Mouse (Mus musculus) natural killer cell, adult 2 months (primary cell): ENCODE data around the gene Dse.
"Not testable (repeated sequence)": the region's sequence is repeated elsewhere in the genome, so short reads cannot be mapped to it uniquely, and the experiment has no call there.

ENCODE experiments used
- DNase-seq, 2 experiments: peaks; one replicate each; pipeline ENCODE4 v3.0.0; 2022; ENCODE audit warnings: low spot score in 2 of 2

The Dse gene

DNA sequence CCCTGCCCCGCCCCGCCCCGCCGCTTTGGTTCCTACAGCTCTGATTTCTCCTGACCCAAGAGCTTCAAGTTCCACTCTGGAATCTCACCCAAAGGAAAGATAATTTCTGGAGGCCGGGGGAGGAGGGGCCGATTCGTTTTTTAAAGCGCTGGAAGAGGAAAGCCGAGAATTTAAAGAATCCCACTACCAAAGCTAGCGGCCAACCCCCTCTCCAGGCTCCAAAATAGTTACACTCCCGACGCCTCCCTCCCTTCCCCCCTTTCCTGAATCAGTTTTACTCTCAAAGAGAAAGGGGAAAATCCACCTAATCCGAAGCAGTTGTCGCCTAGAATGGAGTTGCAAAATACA, at the start of gene Dse:
Gene Dse, minus strand, starts transcription at position 213 of the 348 bp plus-strand sequence.
- no peak for DNase-seq

DNA sequence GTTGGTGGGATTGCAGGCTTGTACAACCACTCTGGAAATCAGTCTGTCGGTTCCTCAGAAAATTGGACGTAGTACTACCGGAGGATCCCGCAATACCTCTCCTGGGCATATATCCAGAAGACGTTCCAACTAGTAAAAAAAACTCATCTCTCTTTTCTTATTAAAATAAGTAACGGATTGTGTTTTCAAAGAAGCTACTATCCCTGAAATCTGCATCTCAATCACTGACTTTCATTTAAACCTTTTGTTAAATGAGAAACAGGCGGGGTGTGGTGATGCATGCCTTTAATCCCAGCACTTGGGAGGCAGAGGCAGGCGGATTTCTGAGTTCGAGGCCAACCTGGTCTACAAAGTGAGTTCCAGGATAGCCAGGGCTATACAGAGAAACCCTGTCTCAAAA, 45.3 kb upstream of the Dse start:
- not testable (repeated sequence) for DNase-seq

DNA sequence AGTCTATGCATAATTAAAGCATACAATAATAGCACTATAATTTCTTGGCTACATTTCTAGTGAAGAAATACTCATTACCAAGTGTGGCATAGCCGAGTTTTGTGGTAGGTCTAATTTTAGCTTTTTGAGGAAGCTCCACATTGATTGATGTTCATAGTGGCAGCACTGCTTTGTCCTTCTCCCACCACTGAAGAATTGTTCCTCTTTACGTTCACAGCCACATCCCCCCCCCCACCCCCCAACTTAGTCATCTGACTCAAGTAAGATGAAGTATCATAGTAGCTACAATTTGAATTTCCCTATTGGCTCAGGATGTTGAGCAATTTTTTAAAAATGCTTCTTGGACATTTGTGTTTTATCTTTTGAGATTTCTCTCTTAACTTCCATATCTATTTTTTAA, 42.1 kb upstream of the Dse start:
- DNase-seq, result no peak

DNA sequence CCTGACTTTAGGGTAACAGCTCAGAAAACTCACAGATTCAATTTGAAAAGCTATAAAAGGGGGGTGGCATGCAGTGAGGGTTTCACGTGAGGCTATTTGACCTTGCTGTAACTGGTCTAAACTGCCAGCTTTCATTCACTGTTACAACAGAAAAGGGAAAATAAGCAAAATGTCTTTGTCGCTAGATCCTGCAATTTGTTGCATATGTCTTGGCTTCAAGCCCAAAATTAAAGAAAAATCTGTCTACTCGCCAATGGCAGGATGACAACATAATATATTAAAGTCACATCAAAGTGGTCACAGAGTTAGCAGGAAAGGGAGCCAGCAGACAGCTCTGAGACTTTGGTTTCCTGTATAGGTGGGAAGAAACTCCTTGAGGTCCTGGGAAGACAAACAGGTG, 40.2 kb upstream of the Dse start:
- DNase-seq, result no peak

DNA sequence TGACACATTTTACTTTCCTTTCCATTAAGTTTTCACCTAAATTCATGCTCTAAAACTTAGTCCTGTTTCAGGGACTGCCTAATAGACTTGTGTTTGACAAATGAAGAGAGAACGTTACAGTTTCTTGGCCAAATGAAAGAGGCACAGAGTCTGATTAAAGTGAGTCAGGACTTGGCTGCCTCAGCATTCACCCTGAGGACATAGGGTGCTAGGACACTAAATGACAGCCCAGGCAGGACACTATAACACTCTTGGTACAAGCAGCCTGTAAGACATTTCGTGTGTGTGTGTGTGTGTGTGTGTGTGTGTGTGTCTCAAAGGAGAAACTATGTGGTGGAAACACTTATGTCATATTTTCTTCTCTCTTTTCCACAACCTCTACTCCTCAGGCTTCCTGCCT, 38.6 kb upstream of the Dse start:
- no peak for DNase-seq

DNA sequence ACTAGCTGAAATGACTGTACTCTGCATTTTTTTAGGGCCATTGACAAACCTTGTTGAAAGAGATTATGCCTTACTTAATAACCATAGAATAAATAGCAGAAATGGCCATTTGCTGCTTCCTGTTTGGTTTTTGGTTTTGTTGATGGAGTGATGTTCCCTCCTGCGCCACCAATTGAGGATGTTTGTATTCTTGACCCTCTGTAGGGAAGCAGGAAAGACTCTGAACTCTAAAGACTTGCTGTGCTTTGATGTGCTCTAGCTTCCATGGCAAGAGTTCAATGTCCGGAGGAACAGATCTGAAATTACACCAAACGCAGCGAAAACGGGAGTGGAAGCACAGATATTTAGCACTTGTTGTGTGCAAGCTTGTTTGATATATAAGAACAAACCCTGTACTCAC, 37.2 kb upstream of the Dse start:
- no peak for DNase-seq

DNA sequence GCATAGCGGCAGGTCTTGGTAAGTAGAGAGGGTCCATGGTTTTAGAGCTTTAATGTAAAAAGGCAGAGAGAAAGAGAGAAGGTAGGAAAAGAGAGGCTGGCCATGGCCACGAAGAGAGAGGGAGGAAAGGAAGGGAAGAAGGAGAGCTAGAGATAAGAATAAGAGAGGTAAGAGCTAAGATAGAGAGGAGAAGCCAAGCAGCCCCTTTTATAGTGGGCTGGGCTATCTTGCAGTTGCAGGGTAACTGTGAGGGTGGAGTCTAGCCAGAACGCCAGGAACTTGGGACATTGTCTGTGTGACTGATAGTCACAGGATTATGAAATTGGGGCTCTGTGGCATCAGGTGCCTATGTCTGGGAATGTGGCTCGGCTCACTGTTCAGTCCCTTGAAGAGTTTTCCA, 31.0 kb upstream of the Dse start:
- no peak for DNase-seq

DNA sequence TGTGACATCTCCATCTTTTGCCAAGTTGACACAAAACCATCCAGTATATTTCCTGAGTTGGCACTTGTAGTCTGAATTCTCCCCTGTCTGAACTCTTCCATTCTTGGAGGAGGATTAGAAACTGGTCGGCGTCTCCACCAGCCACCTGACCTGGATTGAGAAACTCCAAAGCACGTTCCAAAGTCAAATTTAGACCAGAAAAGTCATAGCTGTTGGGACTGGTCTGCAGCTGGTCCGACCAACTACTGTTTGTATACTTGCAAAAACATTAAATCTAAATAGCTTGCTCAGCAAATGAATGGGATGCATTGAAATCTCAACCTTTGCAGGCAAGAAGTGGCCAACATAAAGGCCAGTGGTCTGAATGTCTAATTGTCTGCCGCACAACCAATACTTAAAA, 29.1 kb upstream of the Dse start:
- DNase-seq, result no peak

DNA sequence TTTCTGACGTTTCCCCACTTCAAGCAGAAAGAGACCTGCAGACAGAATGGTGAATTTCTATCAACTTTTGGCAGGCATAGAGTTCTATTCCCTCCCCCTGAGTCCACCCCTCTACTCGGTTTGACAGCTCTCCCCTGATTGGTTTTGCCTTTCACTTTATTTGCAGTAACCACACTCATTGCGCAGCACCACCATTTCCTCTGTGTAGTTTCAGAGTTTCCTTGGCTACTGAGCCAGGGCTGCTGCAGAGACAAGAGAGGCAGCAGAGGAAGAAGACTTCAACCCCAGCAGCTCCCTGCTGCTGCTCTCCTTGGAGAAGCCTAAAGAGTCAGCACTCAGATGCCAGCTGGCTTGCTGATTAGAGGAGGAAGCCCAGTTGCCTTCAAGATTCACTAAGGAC, 27.9 kb upstream of the Dse start:
- DNase-seq, result no peak

DNA sequence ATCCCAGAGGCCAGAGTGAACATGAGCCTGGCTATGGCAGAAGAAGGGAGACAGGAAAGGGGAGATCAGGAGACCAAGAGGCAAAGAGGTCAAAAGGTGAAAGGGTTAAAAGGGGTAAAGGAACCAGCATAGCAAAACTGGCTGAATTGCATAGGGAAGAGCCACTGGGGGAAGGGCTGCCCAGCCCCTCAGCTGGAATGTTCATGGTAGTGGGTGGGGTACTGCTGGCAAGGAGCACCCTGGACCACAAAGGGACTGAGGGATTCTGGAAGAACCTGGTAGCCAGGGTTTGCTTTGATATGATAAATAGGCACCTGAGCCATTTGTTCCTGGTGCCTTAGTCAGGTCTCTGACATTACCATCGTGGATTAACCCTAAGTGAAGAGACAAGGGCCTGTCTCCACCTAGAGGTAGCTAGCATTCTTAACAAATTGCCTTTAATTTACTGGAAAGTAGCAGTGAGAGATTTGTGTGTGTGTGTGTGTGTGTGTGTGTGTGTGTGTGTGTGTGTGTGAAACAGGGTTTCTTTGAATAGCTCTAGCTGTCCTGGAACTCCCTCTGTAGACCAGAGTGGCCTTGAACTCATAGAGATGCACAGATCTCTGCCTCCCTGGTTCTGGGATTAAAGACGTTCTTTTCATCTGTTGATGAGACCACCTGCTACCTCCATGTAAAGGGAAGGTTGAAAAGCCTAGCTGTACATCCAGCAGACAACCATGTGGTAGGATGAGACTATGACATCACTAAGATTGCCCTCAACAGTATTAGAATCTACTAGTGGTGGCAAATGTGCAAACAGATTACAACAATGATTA, 26.6 kb upstream of the Dse start:
- peak in 1 of 2 experiments; percentile 5 for DNase-seq

DNA sequence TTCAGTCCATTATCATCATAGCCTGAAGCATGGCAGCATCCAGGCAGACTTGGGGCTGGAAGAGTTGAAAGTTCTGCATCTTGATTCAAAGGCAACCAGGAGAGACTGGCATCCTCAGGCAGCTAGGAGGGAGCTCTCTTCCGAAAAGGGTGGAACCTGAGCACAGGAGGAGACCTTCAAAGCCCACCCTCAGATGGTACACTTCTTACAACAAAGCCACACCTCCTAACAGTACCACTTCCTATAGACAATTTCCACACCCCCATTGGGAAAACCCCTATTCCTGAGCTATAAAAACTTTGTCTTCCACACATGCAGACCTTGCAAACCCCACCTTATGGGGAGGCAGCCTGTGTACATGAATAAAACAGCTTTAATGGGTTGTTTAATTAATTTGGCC, 25.9 kb upstream of the Dse start:
- no peak for DNase-seq

DNA sequence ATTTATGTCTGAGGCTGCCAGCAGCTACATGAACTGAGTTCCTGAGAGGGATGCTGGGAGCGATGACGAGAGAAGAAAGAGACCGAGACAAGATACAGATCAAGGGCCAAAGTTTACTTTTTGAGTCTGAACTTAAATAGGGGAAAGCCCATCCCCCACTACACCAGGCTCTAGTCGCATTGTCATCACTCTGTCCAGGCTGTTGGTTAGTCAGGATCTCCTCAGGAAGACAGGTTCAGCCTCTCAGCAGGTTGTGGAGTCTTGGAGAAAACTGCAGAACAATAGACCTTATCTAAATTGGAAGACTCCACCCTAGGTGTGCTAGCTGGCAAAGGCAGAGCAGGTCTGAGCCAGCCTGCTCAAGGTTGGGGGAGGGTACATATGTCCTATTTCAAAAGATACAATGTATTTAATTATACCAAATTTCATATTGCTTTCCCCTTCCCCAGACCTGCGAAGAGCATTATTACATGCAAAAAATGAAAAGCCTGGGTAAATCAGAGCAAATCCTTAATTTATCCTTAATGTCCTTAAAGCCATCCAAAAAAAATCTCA, 22.7 kb upstream of the Dse start:
- no peak for DNase-seq

DNA sequence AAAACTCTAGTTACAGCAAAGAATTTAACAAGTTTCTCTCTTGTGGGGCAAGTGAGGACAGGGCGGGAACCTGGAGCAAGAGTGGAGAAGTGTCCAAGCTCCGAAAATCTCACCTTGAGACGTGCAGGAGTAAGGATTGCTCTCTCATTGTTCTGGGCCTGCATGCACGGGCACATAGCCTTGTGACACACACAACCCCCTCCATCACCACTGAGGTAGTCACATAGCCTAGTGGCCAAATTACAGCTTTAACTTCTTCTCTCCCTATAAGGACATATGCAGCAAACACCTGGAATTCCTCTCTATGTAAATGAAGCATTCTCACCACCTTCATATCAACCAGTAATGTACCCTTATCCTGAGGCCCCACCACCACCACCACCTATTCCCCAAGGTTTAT, 22.0 kb upstream of the Dse start:
- DNase-seq, result no peak

DNA sequence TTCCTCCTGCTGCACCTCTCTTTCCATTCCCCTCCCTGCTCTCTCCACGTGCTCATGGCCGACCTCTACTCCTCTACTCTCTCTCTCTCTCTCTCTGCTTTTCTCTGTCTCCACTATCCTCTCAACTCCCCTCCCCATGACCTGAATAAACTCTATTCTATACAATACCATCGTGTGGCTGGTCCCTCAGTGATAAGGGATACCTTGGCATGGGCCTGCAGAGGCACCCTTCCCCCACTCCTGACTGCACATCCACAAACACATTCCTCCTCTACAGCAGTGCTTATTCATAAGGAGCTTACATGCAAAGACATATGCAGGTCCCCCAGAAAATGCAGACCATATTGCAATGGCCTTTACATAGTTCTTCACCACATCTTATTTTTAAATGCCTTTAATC, 16.1 kb upstream of the Dse start:
- DNase-seq, result no peak

DNA sequence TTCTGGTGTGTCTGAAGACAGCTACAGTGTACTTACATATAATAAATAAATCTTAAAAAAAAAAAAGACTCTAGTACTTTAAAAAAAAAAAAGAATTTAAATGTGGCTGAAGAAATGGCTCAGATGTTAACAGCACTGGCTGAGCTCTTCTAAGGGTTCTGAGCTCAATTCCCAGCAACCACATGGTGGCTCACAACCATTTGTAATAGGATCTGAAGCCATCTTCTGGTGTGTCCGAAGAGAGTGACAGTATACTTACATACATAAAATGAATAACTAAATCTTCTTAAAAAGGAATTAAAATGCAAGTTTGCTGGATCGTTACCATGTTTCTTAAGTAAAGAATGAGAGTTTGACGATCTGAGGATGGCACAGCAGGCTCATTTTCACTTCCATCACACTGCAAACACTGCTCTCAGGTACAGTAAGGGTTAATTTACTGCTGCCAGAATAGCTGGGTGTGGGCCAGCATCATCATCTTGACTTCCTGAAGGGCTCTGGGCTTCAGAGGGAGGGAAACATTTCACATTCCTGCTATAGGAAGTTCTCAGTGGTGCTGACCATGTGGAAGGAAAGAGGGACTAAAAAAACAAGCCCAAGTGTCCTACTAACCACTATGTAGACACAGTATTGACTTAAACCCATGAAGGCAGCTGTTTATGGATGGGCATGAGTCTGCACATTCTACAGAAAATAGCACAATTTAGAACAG, 14.6 kb upstream of the Dse start:
- DNase-seq, result no peak

DNA sequence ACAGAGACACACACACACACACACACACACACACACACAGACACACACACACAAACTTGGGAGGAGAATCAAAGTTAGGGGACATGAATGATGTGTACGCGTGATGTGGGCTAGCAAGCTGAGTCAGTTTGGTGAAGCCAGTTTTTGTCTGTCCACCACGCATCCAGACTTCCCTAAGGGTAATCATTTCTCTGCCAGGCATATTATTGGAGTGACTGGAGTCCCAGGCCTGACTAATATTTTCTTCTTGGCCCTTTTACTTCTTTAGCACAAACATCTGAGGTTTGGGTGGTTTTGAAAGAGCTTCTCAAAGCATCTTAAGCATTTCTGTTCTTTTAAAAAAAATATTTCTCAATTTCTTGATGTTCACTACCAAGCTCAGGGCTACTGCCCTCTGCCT, 10.7 kb upstream of the Dse start:
- no peak for DNase-seq

DNA sequence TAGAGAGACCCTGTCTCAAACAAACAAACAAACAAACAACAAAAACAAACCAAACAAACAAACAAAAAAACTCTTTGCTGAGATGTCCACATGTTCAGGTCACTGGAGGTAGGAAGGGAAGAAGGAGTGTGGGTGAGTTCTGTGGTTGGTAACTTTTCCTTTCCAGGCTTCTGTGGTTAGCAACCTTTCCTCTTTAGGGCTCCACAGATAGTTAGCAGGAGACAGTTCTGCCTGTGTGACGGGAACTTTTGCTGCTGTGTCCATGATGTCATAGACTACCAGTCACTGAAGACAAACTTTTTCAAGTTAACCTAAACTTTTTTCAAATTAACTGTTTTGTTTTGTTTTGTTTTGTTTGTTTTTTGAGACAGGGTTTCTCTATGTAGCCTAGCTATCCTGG, 8.2 kb upstream of the Dse start:
- DNase-seq, result no peak

DNA sequence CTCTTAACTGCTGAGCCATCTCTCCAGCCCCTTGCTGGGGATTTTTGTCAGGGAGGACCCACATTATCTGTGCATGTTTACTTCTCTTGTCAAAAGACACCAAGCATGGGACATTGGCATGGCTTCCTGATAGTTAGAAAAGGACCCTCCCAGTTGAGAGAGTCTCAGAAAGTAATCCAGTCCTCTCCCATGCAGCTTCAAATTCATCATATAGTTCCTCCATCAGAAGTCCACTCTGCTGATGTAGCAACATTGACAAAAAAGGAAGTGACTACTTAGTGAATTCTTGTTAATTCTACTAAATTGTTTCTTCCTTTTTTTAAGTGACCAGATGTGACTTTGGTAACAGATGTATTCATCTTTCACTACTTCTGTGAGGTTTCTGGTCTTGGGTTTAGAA, 2.4 kb upstream of the Dse start:
- DNase-seq, result no peak

DNA sequence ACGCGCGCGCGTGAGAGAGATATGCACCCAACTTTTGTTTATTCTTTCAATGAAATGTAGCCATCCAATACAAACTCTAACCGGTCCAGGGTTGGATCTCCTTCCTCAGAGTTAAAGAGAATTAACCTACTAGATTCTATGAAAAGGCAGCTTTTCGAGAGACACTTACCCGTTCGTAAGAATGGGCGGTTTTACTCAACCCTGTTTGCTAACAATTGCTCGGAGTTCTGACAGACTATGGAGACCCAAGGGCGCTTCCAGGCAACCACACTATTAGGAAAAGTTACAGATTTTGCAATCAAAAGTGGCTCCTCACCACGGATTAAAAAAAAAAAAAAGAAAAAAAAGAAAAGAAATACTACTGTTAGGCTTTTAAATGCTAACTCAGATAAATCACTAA, 516 bp upstream of the Dse start:
- no peak for DNase-seq

DNA sequence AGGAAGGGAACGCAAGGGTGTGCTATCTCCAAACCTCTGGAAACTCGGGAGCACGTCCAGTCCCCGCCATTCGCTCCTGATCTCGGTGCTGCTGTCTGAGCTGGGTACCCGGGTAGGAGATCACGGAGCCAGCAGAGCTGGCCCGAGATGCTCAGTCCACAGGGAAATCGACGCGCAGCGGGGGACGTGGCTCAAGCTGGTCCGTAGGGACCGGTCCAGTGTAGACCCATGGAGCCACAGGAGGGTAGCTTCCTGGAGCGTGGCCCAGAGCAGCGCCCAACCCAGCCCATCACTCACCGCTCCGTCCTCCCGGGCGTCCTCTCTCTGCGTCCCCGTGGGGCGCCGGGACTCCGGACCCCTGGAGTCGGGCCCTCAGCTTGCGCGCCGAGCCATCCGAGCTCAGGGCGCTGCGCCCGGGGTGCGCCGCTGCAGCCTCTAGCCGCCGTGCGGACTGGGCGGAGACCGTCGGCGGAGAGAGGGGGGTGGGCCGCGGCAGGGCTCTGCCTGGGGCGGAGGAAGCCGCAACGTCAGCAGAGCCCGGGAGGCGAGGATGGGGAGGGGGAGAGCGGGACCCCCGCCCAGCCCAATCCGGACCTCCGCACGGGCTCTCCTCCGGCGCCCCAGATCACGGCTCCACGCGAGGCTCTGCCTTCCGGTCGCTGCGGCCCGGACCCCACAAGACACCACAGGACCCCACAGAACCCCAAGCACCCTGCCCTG, 572 bp downstream of the Dse start:
- DNase-seq, result peak; percentile 6 to 20

DNA sequence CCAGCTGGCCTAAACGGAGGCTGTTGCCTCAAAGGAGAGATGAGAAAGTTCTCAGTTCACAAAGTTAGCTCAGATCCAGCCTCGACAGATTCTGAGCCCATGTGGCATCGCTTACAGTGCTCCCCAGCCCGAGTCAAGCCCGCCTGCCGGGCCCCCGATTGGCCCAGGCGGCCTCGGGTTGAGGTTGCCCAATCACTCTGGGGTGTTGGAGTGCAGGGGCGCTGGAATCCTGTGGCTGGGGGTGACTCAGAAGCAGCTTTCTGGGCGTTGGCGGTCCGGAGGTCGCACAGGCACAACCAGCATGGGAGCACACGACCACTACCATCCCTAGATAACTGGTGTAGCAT, 1.1 kb downstream of the Dse start:
- DNase-seq, result peak; percentile 10 to 26

DNA sequence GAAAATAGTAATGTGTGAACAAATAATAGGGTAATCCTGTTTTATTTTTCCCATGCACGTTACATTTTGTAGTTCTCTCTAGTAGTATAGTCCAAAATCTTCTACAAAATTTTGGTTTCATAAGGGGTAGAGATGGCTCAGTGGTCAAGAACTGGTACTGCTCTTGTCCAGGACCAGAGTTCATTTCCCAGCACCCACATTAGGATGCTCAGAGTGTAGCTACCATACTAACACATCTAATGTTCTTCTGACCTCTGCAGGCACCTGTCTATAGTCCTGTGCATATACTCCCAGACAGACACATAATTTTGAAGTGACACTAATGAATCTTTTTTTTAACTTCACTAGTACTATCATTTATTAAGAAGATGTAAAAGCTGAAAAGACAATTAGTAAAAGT, 1.7 kb downstream of the Dse start:
- DNase-seq, result no peak

DNA sequence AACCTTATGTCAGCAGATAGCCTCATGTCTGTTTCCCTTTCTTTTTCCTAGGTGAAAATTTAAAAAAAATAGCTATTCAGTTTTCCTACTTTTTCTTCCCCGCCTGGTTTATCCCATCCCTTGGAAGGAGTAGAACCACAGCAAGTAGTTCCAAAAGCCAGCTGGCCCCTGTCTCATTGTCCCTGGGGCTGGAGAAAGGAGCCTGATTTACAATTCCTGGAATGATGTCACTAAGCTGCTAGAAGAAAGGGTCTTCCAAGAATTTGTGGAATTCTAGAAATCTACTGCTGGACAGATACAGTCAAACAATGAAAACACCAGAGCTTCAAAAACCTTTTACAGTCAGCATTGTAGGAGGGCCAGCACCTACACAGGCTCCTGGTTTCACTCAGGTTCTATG, 6.8 kb downstream of the Dse start:
- DNase-seq, result no peak
